Mouse (Mus musculus): ENCODE data around the gene Trmt1. TPM values are rescaled to one million over a fixed set of nuclear protein-coding genes. Genes with fewer than 3 reads are reported as not detected.

Trmt1 gene
- polyA plus RNA-seq, 1 experiment from 2014 or later, result 27.7 TPM

DNA sequence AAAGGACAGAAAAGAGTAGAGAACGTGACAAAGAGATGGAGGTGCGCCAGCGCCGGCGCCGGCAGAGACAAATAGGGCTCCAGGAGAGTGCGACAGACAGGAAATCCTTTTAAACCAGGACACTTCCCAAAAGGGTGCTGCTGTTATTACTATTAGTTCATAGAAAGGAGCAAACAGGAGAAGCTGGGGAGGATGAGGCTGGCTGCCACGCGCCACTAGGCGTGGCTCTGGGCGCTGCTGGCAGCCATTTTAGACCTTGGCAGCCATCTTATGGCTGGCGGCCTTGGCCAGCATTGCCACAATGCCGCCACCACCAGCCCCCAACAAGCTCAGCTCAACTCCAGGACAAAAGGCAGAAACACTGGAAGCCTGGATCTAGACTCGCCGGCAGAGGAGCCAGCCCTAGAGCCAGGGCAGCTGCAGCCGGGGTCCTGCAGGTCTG, 43.8 kb downstream of the Trmt1 start:
- no peaks in the 10 kb centered on the region for H3K36me3 ChIP-seq (ENCODE audit: control insufficient read depth, insufficient read depth)
- H3K4me1 ChIP-seq (ENCODE audit: control insufficient read depth, low read depth, low read length), result peaks cover 83% of the 10 kb centered on the region
- peak overlapping the region; percentile 65 for H3K9ac ChIP-seq (ENCODE audit: low read depth, low read length)
- H3K27ac ChIP-seq (ENCODE audit: low read length), result peak overlapping the region; percentile 98
- H3K27me3 ChIP-seq (ENCODE audit: control insufficient read depth, insufficient read depth, low read depth, low read length), result no peaks in the 10 kb centered on the region
- ATAC-seq (ENCODE audit: low read depth), result no peak
- peak overlapping the region; percentile 37 for H3K4me3 ChIP-seq (ENCODE audit: low read depth, low read length)
- 83% methylated on average over 16 of the region's 16 CpGs for WGBS (ENCODE audit: insufficient replicate concordance)
- peak overlapping the region; percentile 58 for H3K4me2 ChIP-seq (ENCODE audit: low read depth, low read length)
- no peaks in the 10 kb centered on the region for H3K9me3 ChIP-seq (replicated peaks; ENCODE audit: control insufficient read depth, low read length)

DNA sequence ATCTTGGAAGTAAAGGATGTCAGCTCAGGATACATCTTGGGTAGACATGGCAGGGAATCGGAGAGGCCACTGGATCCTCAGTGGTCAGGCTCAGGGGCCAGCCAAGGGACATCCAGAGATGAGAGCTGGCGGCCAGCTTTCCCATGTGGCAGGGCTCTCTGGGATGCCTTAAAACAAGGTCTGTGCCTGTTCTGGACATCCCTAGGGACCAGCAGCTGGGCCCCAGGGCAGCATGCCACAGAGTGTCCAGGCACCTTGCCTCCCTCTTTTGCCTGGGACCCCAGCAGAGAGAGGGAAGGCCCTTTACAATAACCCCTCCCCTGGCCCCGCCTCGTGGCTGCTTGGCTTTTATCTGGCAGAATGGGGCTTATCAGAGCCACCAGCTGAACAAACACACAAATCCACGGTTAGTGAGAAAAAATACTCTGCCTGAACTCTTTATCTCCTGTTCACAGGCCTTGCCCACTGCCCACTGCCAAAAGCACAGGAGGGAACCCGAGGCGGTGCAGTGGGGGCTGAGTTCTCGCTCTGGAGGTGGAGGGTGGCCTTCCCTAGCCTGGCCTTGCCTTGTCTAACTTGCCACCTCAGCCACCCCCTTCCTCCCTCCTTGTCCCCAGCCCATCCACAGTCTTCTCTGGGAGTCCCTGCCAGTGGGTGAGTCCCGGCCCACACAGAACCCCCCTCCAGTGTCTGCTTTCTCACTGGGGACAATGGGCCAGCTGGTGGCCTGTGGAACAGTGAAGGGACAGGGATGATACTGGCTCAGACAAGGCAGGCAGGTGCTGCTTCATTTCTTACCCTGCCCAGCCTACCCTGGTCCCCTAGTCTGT, 44.6 kb downstream of the Trmt1 start:
- peak overlapping the region; percentile 78 for H3K9ac ChIP-seq (ENCODE audit: low read depth, low read length)
- WGBS (ENCODE audit: insufficient replicate concordance), result 16% methylated on average over 9 of the region's 9 CpGs
- H3K4me3 ChIP-seq (ENCODE audit: low read depth, low read length), result peak overlapping the region; percentile 37
- peak overlapping the region; percentile 58 for H3K4me2 ChIP-seq (ENCODE audit: low read depth, low read length)
- no peaks in the 10 kb centered on the region for H3K27me3 ChIP-seq (ENCODE audit: control insufficient read depth, insufficient read depth, low read depth, low read length)
- peaks cover 75% of the 10 kb centered on the region for H3K4me1 ChIP-seq (ENCODE audit: control insufficient read depth, low read depth, low read length)
- no peaks in the 10 kb centered on the region for H3K36me3 ChIP-seq (ENCODE audit: control insufficient read depth, insufficient read depth)
- peak; percentile 93 for ATAC-seq (ENCODE audit: low read depth)
- H3K9me3 ChIP-seq (replicated peaks; ENCODE audit: control insufficient read depth, low read length), result no peaks in the 10 kb centered on the region
- H3K27ac ChIP-seq (ENCODE audit: low read length), result peak overlapping the region; percentile 98

DNA sequence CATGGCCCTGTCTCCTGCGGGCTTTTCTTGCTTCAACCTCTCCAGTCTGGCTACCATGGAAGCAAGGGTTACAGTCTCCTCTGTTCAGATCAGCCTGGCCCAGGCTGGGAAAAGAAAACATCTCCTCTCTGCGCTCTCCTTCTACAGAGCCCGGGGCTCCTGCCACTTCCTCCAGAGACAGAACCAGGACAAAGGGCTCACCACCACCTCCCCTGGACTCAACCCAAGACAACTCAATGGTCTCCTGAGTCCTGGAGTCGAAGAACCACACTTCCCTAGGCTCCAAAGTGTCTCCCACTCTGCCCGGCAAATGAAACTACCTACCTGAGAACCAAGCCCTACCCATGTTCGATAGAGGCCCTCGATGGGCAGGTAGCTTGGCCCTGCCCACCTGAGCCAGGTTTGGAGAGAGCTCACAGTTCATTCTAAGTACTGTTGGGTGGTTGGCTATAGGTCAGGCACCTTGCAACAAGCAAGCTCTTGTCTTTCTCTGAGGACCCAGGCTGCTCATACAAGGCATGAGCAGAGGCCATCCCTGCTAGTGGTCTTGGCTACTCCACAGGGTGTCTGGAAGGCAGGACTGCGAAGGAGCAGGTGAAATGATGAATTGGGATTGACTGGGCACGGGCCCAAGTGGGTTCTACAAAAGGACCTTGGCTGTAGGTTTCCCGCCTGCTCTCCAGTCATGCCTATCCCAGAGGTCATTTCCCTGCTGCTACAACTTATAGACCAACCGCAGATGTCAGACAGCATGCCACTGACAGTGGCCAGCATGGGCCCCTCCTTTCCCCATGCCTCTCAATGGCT, 45.5 kb downstream of the Trmt1 start:
- 54% methylated on average over 11 of the region's 11 CpGs for WGBS (ENCODE audit: insufficient replicate concordance)
- peak overlapping the region; percentile 37 for H3K4me3 ChIP-seq (ENCODE audit: low read depth, low read length)
- H3K4me1 ChIP-seq (ENCODE audit: control insufficient read depth, low read depth, low read length), result peaks cover 67% of the 10 kb centered on the region
- H3K4me2 ChIP-seq (ENCODE audit: low read depth, low read length), result peak overlapping the region; percentile 58
- H3K36me3 ChIP-seq (ENCODE audit: control insufficient read depth, insufficient read depth), result no peaks in the 10 kb centered on the region
- peak overlapping the region; percentile 98 for H3K27ac ChIP-seq (ENCODE audit: low read length)
- ATAC-seq (ENCODE audit: low read depth), result no peak
- H3K9ac ChIP-seq (ENCODE audit: low read depth, low read length), result peak overlapping the region; percentile 78
- no peaks in the 10 kb centered on the region for H3K9me3 ChIP-seq (replicated peaks; ENCODE audit: control insufficient read depth, low read length)
- no peaks in the 10 kb centered on the region for H3K27me3 ChIP-seq (ENCODE audit: control insufficient read depth, insufficient read depth, low read depth, low read length)

DNA sequence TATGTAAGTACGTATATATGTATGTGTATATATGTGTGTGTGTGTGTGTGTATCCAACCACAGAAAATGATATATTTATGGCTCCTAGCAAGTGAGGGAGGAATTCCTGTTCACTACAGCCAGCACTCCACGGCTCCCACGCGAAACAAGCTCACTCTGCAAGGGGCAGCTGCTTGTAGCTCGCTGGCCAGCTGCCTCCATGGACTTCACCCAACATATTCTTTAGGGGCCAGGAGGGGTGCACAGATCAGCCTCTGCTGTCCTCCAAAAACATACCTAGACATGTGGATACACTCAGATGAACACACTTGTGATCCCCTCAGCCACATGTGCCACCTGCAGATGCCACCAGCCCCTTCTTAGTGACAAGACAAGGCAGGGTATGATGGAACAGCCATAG, 46.4 kb downstream of the Trmt1 start:
- 76% methylated on average over 5 of the region's 5 CpGs for WGBS (ENCODE audit: insufficient replicate concordance)
- no peak overlapping the region for H3K4me2 ChIP-seq (ENCODE audit: low read depth, low read length)
- H3K27ac ChIP-seq (ENCODE audit: low read length), result peak overlapping the region; percentile 98

DNA sequence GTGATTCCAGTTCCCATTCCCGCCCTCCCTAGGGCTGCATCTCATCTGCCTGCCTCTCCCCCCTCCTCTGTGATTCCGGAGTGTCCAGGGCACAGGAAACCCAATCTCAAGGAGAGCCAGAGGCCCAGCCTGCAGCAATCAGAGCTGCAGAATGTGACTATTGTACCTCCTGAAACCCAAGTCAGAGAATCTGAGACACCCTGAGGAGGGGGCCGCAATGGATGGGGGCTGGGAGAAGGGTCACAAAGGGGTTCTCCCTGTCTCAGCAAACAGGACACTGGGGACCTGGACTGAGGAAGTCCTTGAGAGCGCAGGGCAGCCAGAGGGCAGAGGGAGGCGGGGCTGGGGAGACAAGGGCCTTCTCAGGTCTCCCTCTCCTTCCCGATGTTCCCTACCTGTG, 46.9 kb downstream of the Trmt1 start:
- H3K36me3 ChIP-seq (ENCODE audit: control insufficient read depth, insufficient read depth), result no peaks in the 10 kb centered on the region
- no peak overlapping the region for H3K27ac ChIP-seq (ENCODE audit: low read length)
- 62% methylated on average over 6 of the region's 6 CpGs for WGBS (ENCODE audit: insufficient replicate concordance)
- H3K4me3 ChIP-seq (ENCODE audit: low read depth, low read length), result no peak overlapping the region
- H3K9me3 ChIP-seq (replicated peaks; ENCODE audit: control insufficient read depth, low read length), result no peaks in the 10 kb centered on the region
- no peaks in the 10 kb centered on the region for H3K27me3 ChIP-seq (ENCODE audit: control insufficient read depth, insufficient read depth, low read depth, low read length)
- ATAC-seq (ENCODE audit: low read depth), result no peak
- H3K4me2 ChIP-seq (ENCODE audit: low read depth, low read length), result no peak overlapping the region
- peaks cover 60% of the 10 kb centered on the region for H3K4me1 ChIP-seq (ENCODE audit: control insufficient read depth, low read depth, low read length)
- H3K9ac ChIP-seq (ENCODE audit: low read depth, low read length), result no peak overlapping the region

More for the DNA sequence above, 46.4 kb downstream of the Trmt1 start:
- Histone ChIP-seq H3K9ac (ENCODE audit: low read depth, low read length) (0 out of 2 replicates have a peak overlapping the region, but pooled peaks have one; percentile 78), H3K4me3 (ENCODE audit: low read depth, low read length) (no peak overlapping the region), H3K36me3 (ENCODE audit: control insufficient read depth, insufficient read depth) (no peaks in the 10 kb centered on the region), H3K27me3 (ENCODE audit: control insufficient read depth, insufficient read depth, low read depth, low read length) (no peaks in the 10 kb centered on the region), H3K4me1 (ENCODE audit: control insufficient read depth, low read depth, low read length) (peaks cover 60% of the 10 kb centered on the region), H3K9me3 (replicated peaks; ENCODE audit: control insufficient read depth, low read length) (no peaks in the 10 kb centered on the region)
- no peak for ATAC-seq (ENCODE audit: low read depth)

DNA sequence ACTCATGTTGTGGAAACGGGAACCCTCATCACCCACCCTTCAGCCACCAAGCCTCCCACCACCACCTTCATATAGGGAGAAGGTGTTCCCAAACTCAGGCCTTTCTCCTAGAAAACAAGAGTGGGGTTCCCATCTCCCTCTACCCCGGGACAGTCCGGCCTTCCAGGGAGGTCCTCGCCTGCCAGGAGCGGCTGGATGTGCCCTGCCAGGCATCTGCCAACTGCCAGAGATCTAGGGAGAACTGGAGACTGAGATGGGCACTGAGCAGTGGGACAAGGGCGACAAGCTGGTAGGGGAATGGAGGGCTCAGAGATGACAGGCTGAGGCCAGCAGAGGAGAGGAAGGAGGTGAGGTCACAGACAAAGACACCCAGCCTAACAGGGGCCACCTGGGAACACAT, 47.9 kb downstream of the Trmt1 start:
- Histone ChIP-seq H3K36me3 (ENCODE audit: control insufficient read depth, insufficient read depth) (no peaks in the 10 kb centered on the region), H3K27me3 (ENCODE audit: control insufficient read depth, insufficient read depth, low read depth, low read length) (peaks cover 3% of the 10 kb centered on the region; the same call in 1 of the 2 replicates), H3K9ac (ENCODE audit: low read depth, low read length) (no peak overlapping the region), H3K4me3 (ENCODE audit: low read depth, low read length) (no peak overlapping the region), H3K4me1 (ENCODE audit: control insufficient read depth, low read depth, low read length) (peaks cover 55% of the 10 kb centered on the region), H3K9me3 (replicated peaks; ENCODE audit: control insufficient read depth, low read length) (no peaks in the 10 kb centered on the region), H3K4me2 (ENCODE audit: low read depth, low read length) (no peak overlapping the region), H3K27ac (ENCODE audit: low read length) (no peak overlapping the region)
- 82% methylated on average over 6 of the region's 6 CpGs for WGBS (ENCODE audit: insufficient replicate concordance)
- no peak for ATAC-seq (ENCODE audit: low read depth)

DNA sequence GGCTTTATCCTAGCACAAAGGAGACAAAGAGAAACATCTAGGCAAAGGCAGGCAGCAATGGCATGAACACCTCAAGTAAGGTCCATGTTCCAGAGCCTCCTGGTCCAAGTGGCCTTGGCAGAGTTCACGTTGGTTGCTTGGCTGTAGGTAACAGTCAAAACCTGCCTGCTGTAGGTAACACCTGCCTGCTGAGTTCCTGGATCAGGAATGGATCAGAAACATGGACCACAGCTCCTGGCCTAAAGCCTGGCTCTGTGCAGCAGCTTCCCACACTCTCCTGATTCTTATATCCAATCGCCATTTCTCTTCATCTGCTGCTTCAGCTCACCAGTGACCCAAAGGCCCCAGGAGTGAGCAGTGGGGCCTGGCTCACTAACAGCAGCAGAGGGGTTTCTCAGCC, 48.6 kb downstream of the Trmt1 start:
- no peak for ATAC-seq (ENCODE audit: low read depth)
- Histone ChIP-seq H3K9ac (ENCODE audit: low read depth, low read length) (no peak overlapping the region), H3K9me3 (replicated peaks; ENCODE audit: control insufficient read depth, low read length) (no peaks in the 10 kb centered on the region), H3K4me1 (ENCODE audit: control insufficient read depth, low read depth, low read length) (peaks cover 48% of the 10 kb centered on the region), H3K27ac (ENCODE audit: low read length) (0 out of 2 replicates have a peak overlapping the region, but pooled peaks have one; percentile 8), H3K4me3 (ENCODE audit: low read depth, low read length) (no peak overlapping the region), H3K4me2 (ENCODE audit: low read depth, low read length) (no peak overlapping the region), H3K36me3 (ENCODE audit: control insufficient read depth, insufficient read depth) (no peaks in the 10 kb centered on the region), H3K27me3 (ENCODE audit: control insufficient read depth, insufficient read depth, low read depth, low read length) (peaks cover 6% of the 10 kb centered on the region; the same call in 1 of the 2 replicates)
- WGBS (ENCODE audit: insufficient replicate concordance), result 65% methylated on average over 2 of the region's 2 CpGs

DNA sequence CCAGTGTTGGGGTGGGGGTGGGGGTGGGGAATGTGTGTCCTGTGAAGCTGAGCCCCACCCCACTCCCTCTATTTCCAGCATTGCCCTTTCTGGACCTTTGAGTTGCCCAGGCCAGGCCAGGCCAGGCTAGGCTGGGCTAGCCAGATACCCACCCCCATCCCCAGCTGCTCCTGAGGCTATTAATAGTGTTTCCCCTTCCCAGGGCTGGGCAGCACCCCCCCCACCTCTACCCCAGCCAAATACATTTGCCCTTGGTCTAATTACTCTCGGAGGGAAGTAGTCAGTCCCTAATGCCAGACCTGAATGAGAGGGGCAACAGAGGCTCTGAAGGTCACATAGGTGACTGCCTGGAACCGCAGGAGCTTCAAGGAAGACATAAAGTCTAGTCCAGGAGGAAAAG, 49.5 kb downstream of the Trmt1 start:
- 66% methylated on average over 2 of the region's 2 CpGs for WGBS (ENCODE audit: insufficient replicate concordance)
- Histone ChIP-seq H3K36me3 (ENCODE audit: control insufficient read depth, insufficient read depth) (no peaks in the 10 kb centered on the region), H3K27ac (ENCODE audit: low read length) (no peak overlapping the region), H3K27me3 (ENCODE audit: control insufficient read depth, insufficient read depth, low read depth, low read length) (peaks cover 6% of the 10 kb centered on the region; the same call in 1 of the 2 replicates), H3K9me3 (replicated peaks; ENCODE audit: control insufficient read depth, low read length) (no peaks in the 10 kb centered on the region), H3K4me1 (ENCODE audit: control insufficient read depth, low read depth, low read length) (peaks cover 39% of the 10 kb centered on the region), H3K9ac (ENCODE audit: low read depth, low read length) (no peak overlapping the region), H3K4me2 (ENCODE audit: low read depth, low read length) (no peak overlapping the region), H3K4me3 (ENCODE audit: low read depth, low read length) (no peak overlapping the region)
- ATAC-seq (ENCODE audit: low read depth), result no peak
